Mouse (Mus musculus) MEL (cell line): Measurements from ENCODE around the gene B230104I21Rik. TPM values are rescaled to one million over a fixed set of nuclear protein-coding genes. Genes with fewer than 3 reads are reported as not detected.

Source experiments
- DNase-seq: peaks from one replicate; pipeline ENCODE4 v3.0.0; 2011; ENCODE audit warnings: low read depth, low spot score
- H3K27ac ChIP-seq: 2 replicates; pipeline ENCODE4 v1.5.1; 2012; ENCODE audit warnings: low read depth, mild to moderate bottlenecking, control low read depth, low read length, moderate library complexity; ENCODE audit not compliant: control insufficient read depth
- H3K27me3 ChIP-seq, 2 experiments: fragments of 150-350 bp in 1 of 2; sonication (generic) in 1 of 2; 2 replicates each; pipeline ENCODE4 v1.6.1; 2012; ENCODE audit warnings: low read length in 2 of 2, mild to moderate bottlenecking in 2 of 2, improper control_type of control experiment in 1 of 2, moderate library complexity in 1 of 2; ENCODE audit not compliant: insufficient read depth in 2 of 2, control insufficient read depth in 1 of 2
- H3K36me3 ChIP-seq, 2 experiments: 2 replicates each; pipeline ENCODE4 v1.6.1; 2012 to 2014; ENCODE audit warnings: low read length in 2 of 2, improper control_type of control experiment in 1 of 2, inconsistent platforms in 1 of 2, mild to moderate bottlenecking in 1 of 2; ENCODE audit not compliant: insufficient read depth in 2 of 2, control insufficient read depth in 1 of 2
- H3K4me1 ChIP-seq, 2 experiments: fragments of 150-350 bp in 1 of 2; sonication (generic) in 1 of 2; 2 replicates each; pipeline ENCODE4 v1.6.1; 2012; ENCODE audit warnings: low read length in 2 of 2, improper control_type of control experiment in 1 of 2, mild to moderate bottlenecking in 1 of 2; ENCODE audit not compliant: insufficient read depth in 2 of 2, control insufficient read depth in 1 of 2
- H3K4me3 ChIP-seq, 2 experiments: fragments of 150-350 bp in 1 of 2; sonication (generic) in 1 of 2; 2 replicates each; pipeline ENCODE4 v1.5.1; 2012; ENCODE audit warnings: low read depth in 2 of 2, low read length in 2 of 2, mild to moderate bottlenecking in 2 of 2, moderate library complexity in 2 of 2, control low read depth in 1 of 2, improper control_type of control experiment in 1 of 2; ENCODE audit not compliant: control insufficient read depth in 1 of 2, insufficient read depth in 1 of 2
- H3K79me2 ChIP-seq: 2 replicates; pipeline ENCODE4 v1.6.1; 2012; ENCODE audit warnings: mild to moderate bottlenecking, low read length, moderate library complexity; ENCODE audit not compliant: control insufficient read depth, poor library complexity, insufficient read depth
- H3K9ac ChIP-seq: 2 replicates; pipeline ENCODE4 v1.6.1; 2012; ENCODE audit warnings: low read depth, mild to moderate bottlenecking, control low read depth, low read length, moderate library complexity; ENCODE audit not compliant: control insufficient read depth, poor library complexity, severe bottlenecking
- H3K9me3 ChIP-seq: fragments of 150-350 bp; sonication (generic); replicated peaks from 2 replicates; pipeline ENCODE4 v1.6.1; 2012; ENCODE audit warnings: mild to moderate bottlenecking, low read length, improper control_type of control experiment, moderate library complexity; ENCODE audit not compliant: insufficient read depth
- CHD1 ChIP-seq: IDR thresholded peaks from 2 replicates; pipeline ENCODE4 v1.6.1; 2012; ENCODE audit warnings: low read depth, mild to moderate bottlenecking, inconsistent platforms, low read length, improper control_type of control experiment
- CHD2 ChIP-seq: IDR thresholded peaks from 2 replicates; pipeline ENCODE4 v1.6.1; 2011; ENCODE audit warnings: low read length, improper control_type of control experiment
- CTCF ChIP-seq, 3 experiments: IDR thresholded peaks in 2 of 3; conservative IDR thresholded peaks in 1 of 3; 2 replicates each; pipeline ENCODE4 v1.5.1; 2011 to 2012; ENCODE audit warnings: low read length in 3 of 3, low read depth in 2 of 3, mild to moderate bottlenecking in 2 of 3, improper control_type of control experiment in 1 of 3, inconsistent platforms in 1 of 3, mixed read lengths in 1 of 3, moderate library complexity in 1 of 3; ENCODE audit not compliant: control insufficient read depth in 1 of 3, insufficient read depth in 1 of 3, poor library complexity in 1 of 3, severe bottlenecking in 1 of 3
- E2F4 ChIP-seq: IDR thresholded peaks from 2 replicates; pipeline ENCODE4 v1.6.1; 2011; ENCODE audit warnings: low read depth, low read length, improper control_type of control experiment, borderline replicate concordance
- ELF1 ChIP-seq: IDR thresholded peaks from 2 replicates; pipeline ENCODE4 v1.6.1; 2014; ENCODE audit warnings: low read depth, mild to moderate bottlenecking, inconsistent platforms, low read length, improper control_type of control experiment, moderate library complexity
- EP300 ChIP-seq, 2 experiments: IDR thresholded peaks; 2 replicates each; pipeline ENCODE4 v1.6.1; 2011; ENCODE audit warnings: improper control_type of control experiment in 2 of 2, low read length in 2 of 2, low read depth in 1 of 2, mild to moderate bottlenecking in 1 of 2
- ETS1 ChIP-seq: IDR thresholded peaks from 2 replicates; pipeline ENCODE4 v1.6.1; 2012; ENCODE audit warnings: low read depth, mild to moderate bottlenecking, inconsistent platforms, low read length, improper control_type of control experiment, moderate library complexity
- GABPA ChIP-seq: IDR thresholded peaks from 2 replicates; pipeline ENCODE4 v1.6.1; 2012; ENCODE audit warnings: low read depth, mild to moderate bottlenecking, inconsistent platforms, low read length, improper control_type of control experiment, moderate library complexity
- GATA1 ChIP-seq: IDR thresholded peaks from 2 replicates; pipeline ENCODE4 v1.6.1; 2011; ENCODE audit warnings: low read depth, low read length, improper control_type of control experiment
- HCFC1 ChIP-seq: IDR thresholded peaks from 2 replicates; pipeline ENCODE4 v1.6.1; 2012; ENCODE audit warnings: low read depth, mild to moderate bottlenecking, inconsistent platforms, low read length, improper control_type of control experiment, moderate library complexity
- JUND ChIP-seq: IDR thresholded peaks from 2 replicates; pipeline ENCODE4 v1.6.1; 2011; ENCODE audit warnings: low read depth, mild to moderate bottlenecking, improper control_type of control experiment, low read length
- MAFK ChIP-seq: IDR thresholded peaks from 2 replicates; pipeline ENCODE4 v1.6.1; 2011; ENCODE audit warnings: low read depth, mild to moderate bottlenecking, low read length, improper control_type of control experiment, borderline replicate concordance
- MAZ ChIP-seq: IDR thresholded peaks from 2 replicates; pipeline ENCODE4 v1.6.1; 2012; ENCODE audit warnings: low read depth, mild to moderate bottlenecking, inconsistent platforms, low read length, improper control_type of control experiment
- MXI1 ChIP-seq: IDR thresholded peaks from 2 replicates; pipeline ENCODE4 v1.6.1; 2011; ENCODE audit warnings: mild to moderate bottlenecking, low read depth, low read length, improper control_type of control experiment
- MYC ChIP-seq: IDR thresholded peaks from 2 replicates; pipeline ENCODE4 v1.6.1; 2011; ENCODE audit warnings: low read depth, mild to moderate bottlenecking, low read length, improper control_type of control experiment, moderate library complexity
- NELFE ChIP-seq: IDR thresholded peaks from 2 replicates; pipeline ENCODE4 v1.6.1; 2011; ENCODE audit warnings: low read depth, low read length, improper control_type of control experiment
- POLR2AphosphoS2 ChIP-seq: IDR thresholded peaks from 2 replicates; pipeline ENCODE4 v1.6.1; 2011; ENCODE audit warnings: low read length, improper control_type of control experiment
- POLR2AphosphoS5 ChIP-seq: IDR thresholded peaks from 2 replicates; pipeline ENCODE4 v1.6.1; 2012; ENCODE audit warnings: low read depth, borderline replicate concordance, mild to moderate bottlenecking, inconsistent platforms, low read length, moderate library complexity, mixed read lengths
- RCOR1 ChIP-seq: IDR thresholded peaks from 2 replicates; pipeline ENCODE4 v1.6.1; 2012; ENCODE audit warnings: low read depth, mild to moderate bottlenecking, inconsistent platforms, low read length, improper control_type of control experiment
- SIN3A ChIP-seq: IDR thresholded peaks from 2 replicates; pipeline ENCODE4 v1.6.1; 2012; ENCODE audit warnings: low read length, improper control_type of control experiment, inconsistent platforms
- TAL1 ChIP-seq: IDR thresholded peaks from 2 replicates; pipeline ENCODE4 v1.6.1; 2012; ENCODE audit warnings: mild to moderate bottlenecking, inconsistent platforms, low read length, moderate library complexity, mixed read lengths
- TCF12 ChIP-seq: IDR thresholded peaks from 2 replicates; pipeline ENCODE4 v1.6.1; 2014; ENCODE audit warnings: low read depth, mild to moderate bottlenecking, inconsistent platforms, low read length, improper control_type of control experiment, moderate library complexity
- UBTF ChIP-seq: IDR thresholded peaks from 2 replicates; pipeline ENCODE4 v1.6.1; 2012; ENCODE audit warnings: low read depth, mild to moderate bottlenecking, inconsistent platforms, low read length, improper control_type of control experiment, moderate library complexity, borderline replicate concordance; ENCODE audit not compliant: insufficient read depth
- USF1 ChIP-seq: IDR thresholded peaks from 2 replicates; pipeline ENCODE4 v1.6.1; 2014; ENCODE audit warnings: low read depth, mild to moderate bottlenecking, inconsistent platforms, low read length, improper control_type of control experiment, moderate library complexity
- ZKSCAN1 ChIP-seq: IDR thresholded peaks from 2 replicates; pipeline ENCODE4 v1.6.1; 2012; ENCODE audit warnings: low read depth, mild to moderate bottlenecking, inconsistent platforms, low read length, improper control_type of control experiment, moderate library complexity
- polyA plus RNA-seq, 2 experiments: library from polyadenylated mRNA; stranded (reverse) in 1 of 2; unstranded in 1 of 2; fragments of >175 nt in 1 of 2; fragments of >200 nt in 1 of 2; gene quantifications; 2 replicates each; pipeline versions ENCODE4 v1.2.1 to v1.2.4; 2012; ENCODE audit warnings: low replicate concordance in 2 of 2, low read depth in 1 of 2; ENCODE audit not compliant: insufficient read length in 2 of 2, insufficient read depth in 1 of 2, missing spikeins in 1 of 2
- total RNA-seq: library from RNA; depleted of rRNA; stranded (reverse); fragments of 300-350 nt; gene quantifications from 2 replicates; pipeline ENCODE4 v1.2.3, GENCODE M21; 2012

B230104I21Rik gene
- total and polyA plus RNA-seq, 3 experiments: not detected

GRCm38 (mm10) chr4:154386810-154387209 lies 50.9 kb downstream of the B230104I21Rik start:
- H3K27ac ChIP-seq: no peak overlapping the region
- H3K9me3 ChIP-seq: no peaks in the 10 kb centered on the region

DNA sequence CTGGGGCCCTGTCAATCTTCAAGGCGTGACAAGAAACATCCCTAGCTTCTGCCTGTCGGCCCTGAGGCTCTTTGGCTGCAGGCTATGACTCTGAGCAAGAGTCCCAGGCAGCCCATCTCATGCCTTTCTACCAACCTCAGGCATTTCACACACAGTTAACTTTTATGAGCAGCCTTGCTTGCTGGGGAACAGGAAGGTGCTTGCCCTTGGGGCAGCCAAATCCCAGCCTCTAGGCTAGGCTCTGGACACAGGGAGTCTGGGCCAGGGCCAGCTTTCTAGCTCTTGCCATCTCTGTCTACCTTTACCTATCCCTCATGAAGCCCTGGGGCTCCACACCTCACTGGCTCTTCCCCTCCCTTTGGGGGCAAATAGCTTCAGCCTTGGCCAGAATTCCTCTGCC lies 53.7 kb downstream of the B230104I21Rik start:
- Histone ChIP-seq H3K9me3 (no peaks in the 10 kb centered on the region), H3K4me3 (no peak overlapping the region), H3K27ac (no peak overlapping the region), H3K4me1 (no peaks in the 10 kb centered on the region), H3K9ac (no peak overlapping the region), H3K36me3 (no peaks in the 10 kb centered on the region), H3K27me3 (no peaks in the 10 kb centered on the region), H3K79me2 (no peaks in the 10 kb centered on the region)
- TF ChIP-seq TCF12 (no peak), POLR2AphosphoS5 (no peak), JUND (no peak), CTCF (IDR thresholded peaks at IDR 0.05 in 2 of 3, conservative IDR thresholded peaks at IDR 0.05 in 1 of 3; ENCODE audit: control insufficient read depth in 1 of 3, insufficient read depth in 1 of 3, low read depth in 2 of 3, low read length in 3 of 3, poor library complexity in 1 of 3, severe bottlenecking in 1 of 3) (no peak)
- DNase-seq: no peak

More at GRCm38 (mm10) chr4:154386810-154387209, 50.9 kb downstream of the B230104I21Rik start:
- Histone ChIP-seq H3K4me3 (no peak overlapping the region), H3K4me1 (no peaks in the 10 kb centered on the region), H3K9ac (no peak overlapping the region), H3K27me3 (no peaks in the 10 kb centered on the region), H3K79me2 (no peaks in the 10 kb centered on the region), H3K36me3 (no peaks in the 10 kb centered on the region)
- no peak for DNase-seq
- TF ChIP-seq MAFK: no peak
- no peak for TF ChIP-seq MAZ
- no peak for TF ChIP-seq TCF12
- no peak for TF ChIP-seq CHD2
- TF ChIP-seq UBTF: no peak
- TF ChIP-seq MYC: no peak
- no peak for TF ChIP-seq POLR2AphosphoS2
- no peak for TF ChIP-seq ELF1
- no peak for TF ChIP-seq ZKSCAN1
- TF ChIP-seq EP300 (IDR thresholded peaks at IDR 0.05; ENCODE audit: low read depth in 1 of 2, low read length in 2 of 2): no peak
- TF ChIP-seq E2F4: no peak

- DNase-seq: no peak
- Histone ChIP-seq H3K27ac (no peak overlapping the region), H3K36me3 (no peaks in the 10 kb centered on the region), H3K79me2 (no peaks in the 10 kb centered on the region), H3K9ac (no peak overlapping the region), H3K27me3 (no peaks in the 10 kb centered on the region), H3K4me3 (no peak overlapping the region), H3K4me1 (no peaks in the 10 kb centered on the region), H3K9me3 (no peaks in the 10 kb centered on the region)
- TF ChIP-seq ELF1 (no peak), USF1 (no peak), RCOR1 (no peak), CTCF (IDR thresholded peaks at IDR 0.05 in 2 of 3, conservative IDR thresholded peaks at IDR 0.05 in 1 of 3; ENCODE audit: control insufficient read depth in 1 of 3, insufficient read depth in 1 of 3, low read depth in 2 of 3, low read length in 3 of 3, poor library complexity in 1 of 3, severe bottlenecking in 1 of 3) (no peak), EP300 (IDR thresholded peaks at IDR 0.05; ENCODE audit: low read depth in 1 of 2, low read length in 2 of 2) (no peak), MYC (no peak), HCFC1 (no peak), CHD1 (no peak), TAL1 (no peak), ETS1 (no peak), GABPA (no peak), MXI1 (no peak), GATA1 (no peak), SIN3A (no peak), MAFK (no peak), NELFE (no peak)
Observed at GRCm38 (mm10) chr4:154390333-154391080, 54.6 kb downstream of the B230104I21Rik start.
